Comparison of ENCODE assay signal across 18 mouse cellular contexts in the genomic region with DNA sequence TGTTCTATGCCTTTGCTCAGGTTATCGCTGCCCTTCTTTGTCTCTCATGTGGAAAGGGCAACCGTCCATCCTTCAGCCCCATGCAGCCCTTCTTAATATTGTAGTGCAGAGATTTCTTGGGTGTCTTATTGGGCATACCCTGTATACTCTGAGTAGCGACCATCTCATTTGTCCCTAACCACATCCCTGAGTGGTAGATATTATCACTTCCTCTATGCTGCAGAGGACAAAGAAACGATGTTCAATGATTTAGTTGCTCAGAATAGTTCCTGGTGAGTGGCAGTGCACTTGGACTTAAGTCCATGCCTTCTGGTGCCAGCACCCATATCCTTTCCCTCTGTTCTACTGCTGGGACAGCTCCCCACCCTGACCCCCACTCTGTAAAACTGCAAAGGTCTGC. TPM values are rescaled to one million over a fixed set of nuclear protein-coding genes. Genes with fewer than 3 reads are reported as not detected.
DNase-seq lines count a peak whose midpoint lies in the region; ATAC-seq and TF ChIP-seq lines count a peak whose summit lies in the region.
"Had no signal": no experiment of that assay in that cellular context is flagged by ENCODE, and none has a peak within 500 bp of the region (broad histone marks: within the 10 kb centered on the region; RNA-seq: fewer than 3 reads in every experiment).

No protein-coding gene starts in this region.

- ATAC-seq in forebrain, embryonic 11.5 days (replicated peaks; ENCODE audit: low FRiP score) = no peak
- no peak for ATAC-seq in heart, embryonic 16.5 days (replicated peaks; ENCODE audit: extremely low read depth, insufficient read depth, low FRiP score)
- peak; percentile 51 for ATAC-seq in megakaryocyte, adult 5-6 weeks (ENCODE audit: poor library complexity, severe bottlenecking)
- ATAC-seq: inflammation-experienced regulatory T-cells, adult 6 months; midbrain, embryonic 16.5 days had no signal

- TF ChIP-seq POLR2A in MEL (IDR thresholded peaks at IDR 0.05; ENCODE audit: control insufficient read depth in 1 of 2, insufficient read depth in 1 of 2, low read depth in 1 of 2, low read length in 2 of 2, poor library complexity in 1 of 2) = no peak

- H3K9ac ChIP-seq in forebrain, embryonic 11.5 days (ENCODE audit: low read length) = no peak overlapping the region
- no peak overlapping the region for H3K9ac ChIP-seq in heart, embryonic 16.5 days (ENCODE audit: low read length)
- H3K9ac ChIP-seq in MEL (ENCODE audit: control insufficient read depth, low read depth, low read length, poor library complexity, severe bottlenecking) = no peak overlapping the region

- no peak for TF ChIP-seq RAD21 in MEL (IDR thresholded peaks at IDR 0.05; ENCODE audit: low read depth, low read length)

- no peaks in the 10 kb centered on the region for H3K36me3 ChIP-seq in forebrain, embryonic 10.5 days (replicated peaks)
- no peaks in the 10 kb centered on the region for H3K36me3 ChIP-seq in forebrain, embryonic 11.5 days (ENCODE audit: control insufficient read depth, insufficient read depth, low read length)
- no peaks in the 10 kb centered on the region for H3K36me3 ChIP-seq in heart, embryonic 16.5 days (ENCODE audit: control insufficient read depth, insufficient read depth)
- no peaks in the 10 kb centered on the region; a peak in 1 of 4 replicates for H3K36me3 ChIP-seq in MEL (ENCODE audit: control insufficient read depth in 1 of 2, insufficient read depth in 2 of 2, low read length in 2 of 2)

- 0 out of 2 replicates have a peak overlapping the region, but pooled peaks have one; percentile 36 for H3K27ac ChIP-seq in forebrain, embryonic 10.5 days
- H3K27ac ChIP-seq in forebrain, embryonic 11.5 days (ENCODE audit: low read depth, low read length) = no peak overlapping the region
- H3K27ac ChIP-seq in heart, embryonic 16.5 days (ENCODE audit: low read length) = peak overlapping the region; percentile 65
- H3K27ac ChIP-seq in MEL (ENCODE audit: control insufficient read depth, low read depth, low read length) = no peak overlapping the region
- H3K27ac ChIP-seq: embryonic facial prominence, embryonic 13.5 days had no signal

- no peak for DNase-seq in forebrain, embryonic 10.5 days (ENCODE audit: extremely low spot score, low spot score)
- DNase-seq in forebrain, embryonic 11.5 days (ENCODE audit: low spot score) = no peak
- DNase-seq in heart, postnatal 10 days = no peak
- peak; percentile 25 for DNase-seq in MEL (ENCODE audit: low read depth, low spot score)
- DNase-seq in frontal cortex, postnatal 36 days (ENCODE audit: low spot score in 2 of 2) = no peak
- no peak for DNase-seq in urinary bladder, adult 18-20 months (ENCODE audit: low spot score in 2 of 2)
- DNase-seq: gastrocnemius, postnatal 14 days; heart, postnatal 14 days; kidney, postnatal 10 days; lung, adult 18-20 months; right cerebral cortex, adult 18-20 months; thymus, postnatal 25 days had no signal

- TF ChIP-seq EP300 in MEL (IDR thresholded peaks at IDR 0.05; ENCODE audit: low read depth in 1 of 2, low read length in 2 of 2) = no peak; a peak in 1 of 4 replicates

- H3K79me2 ChIP-seq in MEL (ENCODE audit: control insufficient read depth, insufficient read depth, low read length, poor library complexity) = no peaks in the 10 kb centered on the region

- 89% methylated on average over 4 of the region's 4 CpGs for WGBS in forebrain, embryonic 10.5 days
- 80% methylated on average over 4 of the region's 4 CpGs for WGBS in forebrain, embryonic 11.5 days
- 62% methylated on average over 4 of the region's 4 CpGs for WGBS in heart, embryonic 16.5 days

- no peak for TF ChIP-seq CTCF in MEL (IDR thresholded peaks at IDR 0.05 in 2 of 3, conservative IDR thresholded peaks at IDR 0.05 in 1 of 3; ENCODE audit: control insufficient read depth in 1 of 3, insufficient read depth in 1 of 3, low read depth in 2 of 3, low read length in 3 of 3, poor library complexity in 1 of 3, severe bottlenecking in 1 of 3)

- no peak overlapping the region for H3K4me2 ChIP-seq in forebrain, embryonic 11.5 days (ENCODE audit: low read depth, low read length, severe bottlenecking)
- no peak overlapping the region for H3K4me2 ChIP-seq in heart, embryonic 16.5 days (ENCODE audit: low read depth, low read length)
- H3K4me2 ChIP-seq: embryonic facial prominence, embryonic 13.5 days had no signal

- no peak overlapping the region for H3K4me3 ChIP-seq in forebrain, embryonic 10.5 days
- H3K4me3 ChIP-seq in forebrain, embryonic 11.5 days (ENCODE audit: low read depth, low read length) = no peak overlapping the region
- no peak overlapping the region for H3K4me3 ChIP-seq in heart, embryonic 16.5 days (ENCODE audit: low read length)
- H3K4me3 ChIP-seq in MEL (ENCODE audit: control insufficient read depth in 1 of 2, insufficient read depth in 1 of 2, low read depth in 2 of 2, low read length in 2 of 2) = no peak overlapping the region
- H3K4me3 ChIP-seq: embryonic facial prominence, embryonic 13.5 days had no signal

- peaks cover 72% of the 10 kb centered on the region for H3K4me1 ChIP-seq in forebrain, embryonic 10.5 days
- peaks cover 8% of the 10 kb centered on the region; the same call in 1 of the 2 replicates for H3K4me1 ChIP-seq in forebrain, embryonic 11.5 days (replicated peaks; ENCODE audit: control insufficient read depth, insufficient read depth, low read length)
- peaks cover 23% of the 10 kb centered on the region for H3K4me1 ChIP-seq in heart, embryonic 16.5 days (ENCODE audit: control insufficient read depth, insufficient read depth, low read length)
- H3K4me1 ChIP-seq in MEL (ENCODE audit: control insufficient read depth in 1 of 2, insufficient read depth in 2 of 2, low read length in 2 of 2) = peaks cover 7% of the 10 kb centered on the region in 2 experiments

- no peaks in the 10 kb centered on the region for H3K9me3 ChIP-seq in forebrain, embryonic 10.5 days
- no peaks in the 10 kb centered on the region for H3K9me3 ChIP-seq in forebrain, embryonic 11.5 days (ENCODE audit: control insufficient read depth, low read length)
- H3K9me3 ChIP-seq in heart, embryonic 16.5 days (replicated peaks; ENCODE audit: control insufficient read depth, low read length) = no peaks in the 10 kb centered on the region
- no peaks in the 10 kb centered on the region for H3K9me3 ChIP-seq in MEL (replicated peaks; ENCODE audit: insufficient read depth, low read length)
- H3K9me3 ChIP-seq: embryonic facial prominence, embryonic 13.5 days had no signal

- H3K27me3 ChIP-seq in forebrain, embryonic 10.5 days (ENCODE audit: poor library complexity, severe bottlenecking) = peaks cover 68% of the 10 kb centered on the region
- peaks cover 30% of the 10 kb centered on the region for H3K27me3 ChIP-seq in forebrain, embryonic 11.5 days (ENCODE audit: control insufficient read depth, insufficient read depth, low read length)
- H3K27me3 ChIP-seq in heart, embryonic 16.5 days (ENCODE audit: control insufficient read depth, insufficient read depth, low read length) = peaks cover 28% of the 10 kb centered on the region
- H3K27me3 ChIP-seq in MEL (ENCODE audit: control insufficient read depth in 1 of 2, insufficient read depth in 2 of 2, low read length in 2 of 2) = no peaks in the 10 kb centered on the region

- intact Hi-C loops in heart, postnatal 10 days (cut with DNase I) = no loop called here

RNA-seq across cellular contexts. Expression of a gene that starts 2.3 kb away (rescaled TPM):
- polyA plus RNA-seq in forebrain, embryonic 10.5 days (2016; fragmentation: Nextera tagmentation; extraction: Ambion mirVana) = 35.1 and 39.1 TPM in 2 replicates
- 32.7 and 35.9 TPM in 2 replicates for polyA plus RNA-seq in forebrain, embryonic 11.5 days (2014; fragmentation: Nextera tagmentation; extraction: Ambion mirVana)
- 43.1 and 46.8 TPM in 2 replicates for polyA plus RNA-seq in heart, embryonic 16.5 days (2015; fragmentation: Nextera tagmentation; extraction: Ambion mirVana)
- total RNA-seq in heart, postnatal 10 days (2021) = 10 to 100 TPM; 64.3 to 85.9 TPM
- 65.6 and 66.1 TPM in 2 replicates for total RNA-seq in MEL (2012; rRNA removed)
- 100 to 1,000 TPM in 1 of 2 experiments, not detected in 1; 165 TPM for polyA plus RNA-seq in MEL (2012; ENCODE audit: insufficient read depth in 1 of 2, insufficient read length in 2 of 2, low read depth in 1 of 2, low replicate concordance in 2 of 2, missing spikeins in 1 of 2)
- 94.1 and 114 TPM in 2 replicates for total RNA-seq in megakaryocyte, adult 5-6 weeks (2015)
- 66.4 and 80.4 TPM in 2 replicates for total RNA-seq in megakaryocyte, adult 5-6 weeks (2017)

RNA-seq across cellular contexts. Expression of a gene that starts 32.5 kb away (rescaled TPM):
- 0.44 and 0.52 TPM in 2 replicates for polyA plus RNA-seq in forebrain, embryonic 10.5 days (2016; fragmentation: Nextera tagmentation; extraction: Ambion mirVana)
- polyA plus RNA-seq in forebrain, embryonic 11.5 days (2014; fragmentation: Nextera tagmentation; extraction: Ambion mirVana) = 0.36 and 0.90 TPM in 2 replicates
- polyA plus RNA-seq in heart, embryonic 16.5 days (2015; fragmentation: Nextera tagmentation; extraction: Ambion mirVana) = 2.1 and 2.7 TPM in 2 replicates
- total RNA-seq in heart, postnatal 10 days (2021) = not detected
- total RNA-seq in MEL (2012; rRNA removed) = 0.85 and 1.2 TPM in 2 replicates
- 10 to 100 TPM in 1 of 2 experiments, not detected in 1; 22.7 TPM for polyA plus RNA-seq in MEL (2012; ENCODE audit: insufficient read depth in 1 of 2, insufficient read length in 2 of 2, low read depth in 1 of 2, low replicate concordance in 2 of 2, missing spikeins in 1 of 2)
- total RNA-seq in megakaryocyte, adult 5-6 weeks (2015) = not detected in 2 replicates
- total RNA-seq in megakaryocyte, adult 5-6 weeks (2017) = 0.69 TPM in 1 of 2 replicates, not detected in the other
- total RNA-seq: adrenal gland, postnatal 4 days; gastrocnemius, postnatal 14 days; heart, postnatal 14 days had no signal
- polyA plus RNA-seq: midbrain, embryonic 16.5 days had no signal

RNA-seq across cellular contexts. Expression of a gene that starts 45.9 kb away (rescaled TPM):
- 1,773 and 1,865 TPM in 2 replicates for polyA plus RNA-seq in forebrain, embryonic 10.5 days (2016; fragmentation: Nextera tagmentation; extraction: Ambion mirVana)
- 1,095 and 1,130 TPM in 2 replicates for polyA plus RNA-seq in forebrain, embryonic 11.5 days (2014; fragmentation: Nextera tagmentation; extraction: Ambion mirVana)
- polyA plus RNA-seq in heart, embryonic 16.5 days (2015; fragmentation: Nextera tagmentation; extraction: Ambion mirVana) = 211 and 253 TPM in 2 replicates
- total RNA-seq in heart, postnatal 10 days (2021) = 10 to 100 TPM; 51.5 to 56.1 TPM
- 0.19 and 0.59 TPM in 2 replicates for total RNA-seq in MEL (2012; rRNA removed)
- 1 to 10 TPM in 1 of 2 experiments, not detected in 1; 3.4 TPM for polyA plus RNA-seq in MEL (2012; ENCODE audit: insufficient read depth in 1 of 2, insufficient read length in 2 of 2, low read depth in 1 of 2, low replicate concordance in 2 of 2, missing spikeins in 1 of 2)
- 1.3 and 2.2 TPM in 2 replicates for total RNA-seq in megakaryocyte, adult 5-6 weeks (2015)
- total RNA-seq in megakaryocyte, adult 5-6 weeks (2017) = not detected in 2 replicates

RNA-seq across cellular contexts. Expression of a gene that starts 46.3 kb away (rescaled TPM):
- 0.73 and 0.86 TPM in 2 replicates for polyA plus RNA-seq in forebrain, embryonic 10.5 days (2016; fragmentation: Nextera tagmentation; extraction: Ambion mirVana)
- polyA plus RNA-seq in forebrain, embryonic 11.5 days (2014; fragmentation: Nextera tagmentation; extraction: Ambion mirVana) = 1.7 and 2.3 TPM in 2 replicates
- polyA plus RNA-seq in heart, embryonic 16.5 days (2015; fragmentation: Nextera tagmentation; extraction: Ambion mirVana) = 7.2 and 8.4 TPM in 2 replicates
- total RNA-seq in heart, postnatal 10 days (2021) = 10 to 100 TPM; 15.6 to 16.0 TPM
- 0.12 and 0.16 TPM in 2 replicates for total RNA-seq in MEL (2012; rRNA removed)
- polyA plus RNA-seq in MEL (2012; ENCODE audit: insufficient read depth in 1 of 2, insufficient read length in 2 of 2, low read depth in 1 of 2, low replicate concordance in 2 of 2, missing spikeins in 1 of 2) = 1 to 10 TPM in 1 of 2 experiments, not detected in 1; 9.1 TPM
- 2.7 and 4.8 TPM in 2 replicates for total RNA-seq in megakaryocyte, adult 5-6 weeks (2015)
- total RNA-seq in megakaryocyte, adult 5-6 weeks (2017) = 0.51 and 1.2 TPM in 2 replicates

RNA-seq across cellular contexts. Expression of a gene that starts 50.9 kb away (rescaled TPM):
- polyA plus RNA-seq in forebrain, embryonic 10.5 days (2016; fragmentation: Nextera tagmentation; extraction: Ambion mirVana) = 0.12 and 0.77 TPM in 2 replicates
- 0.47 and 0.56 TPM in 2 replicates for polyA plus RNA-seq in forebrain, embryonic 11.5 days (2014; fragmentation: Nextera tagmentation; extraction: Ambion mirVana)
- not detected in 2 replicates for polyA plus RNA-seq in heart, embryonic 16.5 days (2015; fragmentation: Nextera tagmentation; extraction: Ambion mirVana)
- under 1 TPM in 1 of 2 experiments, not detected in 1; 0.17 TPM for total RNA-seq in heart, postnatal 10 days (2021)
- total RNA-seq in MEL (2012; rRNA removed) = 23.9 and 29.0 TPM in 2 replicates
- 10 to 100 TPM in 1 of 2 experiments, not detected in 1; 21.5 TPM for polyA plus RNA-seq in MEL (2012; ENCODE audit: insufficient read depth in 1 of 2, insufficient read length in 2 of 2, low read depth in 1 of 2, low replicate concordance in 2 of 2, missing spikeins in 1 of 2)
- total RNA-seq in megakaryocyte, adult 5-6 weeks (2015) = not detected in 2 replicates
- not detected in 2 replicates for total RNA-seq in megakaryocyte, adult 5-6 weeks (2017)
- total RNA-seq: gastrocnemius, postnatal 14 days; heart, postnatal 14 days had no signal

Comparison
In these comparisons a context has a peak if more than half of its experiments do, and no peak if none do; other contexts are left out.
1. H3K27ac ChIP-seq: peak in forebrain, embryonic 10.5 days (single experiment) and heart, embryonic 16.5 days (single experiment); none in forebrain, embryonic 11.5 days (single experiment) and MEL (single experiment).
2. RNA of a gene that starts 45.9 kb away (polyA plus RNA-seq): 1,773 to 1,865 TPM in forebrain, embryonic 10.5 days, 1,095 to 1,130 TPM in forebrain, embryonic 11.5 days and 211 to 253 TPM in heart, embryonic 16.5 days; 3.4 TPM in MEL; every median in the first group is over 10 times any median in the second.